Mouse (Mus musculus) stomach, embryonic 16.5 days (tissue): ENCODE results near the gene Csn2. TPM values are rescaled to one million over a fixed set of nuclear protein-coding genes. Genes with fewer than 3 reads are reported as not detected.

Source experiments
- ATAC-seq: fragments of 200-750 bp; cut with Nextera tagmentation; 2 replicates; pipeline ENCODE4 v1.8.0; 2017; ENCODE audit warnings: moderate number of reproducible peaks, moderate TSS enrichment; ENCODE audit not compliant: insufficient read depth, low FRiP score
- H3K27ac ChIP-seq: fragments of 300-500 bp; sonication (generic); 2 replicates; pipeline ENCODE4 v1.5.1; 2014; ENCODE audit warnings: low read length
- H3K27me3 ChIP-seq: fragments of 300-500 bp; sonication (generic); 2 replicates; pipeline ENCODE4 v1.6.1; 2014; ENCODE audit warnings: low read length, control low read depth, mixed read lengths; ENCODE audit not compliant: control insufficient read depth, insufficient read depth
- H3K36me3 ChIP-seq: fragments of 300-500 bp; sonication (generic); 2 replicates; pipeline ENCODE4 v1.6.1; 2014; ENCODE audit warnings: low read length; ENCODE audit not compliant: control insufficient read depth, insufficient read depth
- H3K4me1 ChIP-seq: fragments of 300-500 bp; sonication (generic); 2 replicates; pipeline ENCODE4 v1.6.1; 2014; ENCODE audit warnings: low read length, control low read depth, mixed read lengths; ENCODE audit not compliant: control insufficient read depth, insufficient read depth
- H3K4me2 ChIP-seq: fragments of 300-500 bp; sonication (generic); 2 replicates; pipeline ENCODE4 v1.6.1; 2014; ENCODE audit warnings: low read depth, low read length, mixed read lengths
- H3K4me3 ChIP-seq: fragments of 300-500 bp; sonication (generic); replicated peaks from 2 replicates; pipeline ENCODE4 v1.5.1; 2014; ENCODE audit warnings: mild to moderate bottlenecking, low read length
- H3K9ac ChIP-seq: fragments of 300-500 bp; sonication (generic); 2 replicates; pipeline ENCODE4 v1.6.1; 2014; ENCODE audit warnings: low read length
- H3K9me3 ChIP-seq: fragments of 300-500 bp; sonication (generic); replicated peaks from 2 replicates; pipeline ENCODE4 v1.6.1; 2016; ENCODE audit warnings: low read length, control low read depth; ENCODE audit not compliant: control insufficient read depth
- WGBS: fragments of 180-500 bp; shearing (Covaris S2); extraction: QIAGEN DNeasy Blood & Tissue Kit; methylation state at CpG from one replicate; pipeline ENCODE4 v1.1.7; 2014; 5-methylcytosine and 5-hydroxymethylcytosine counted together
- polyA plus RNA-seq: library from polyadenylated mRNA; unstranded; fragments of >200 nt; fragmentation: Nextera tagmentation; extraction: Ambion mirVana; gene quantifications from 2 replicates; pipeline ENCODE4 v1.2.1, GENCODE M21; 2015

Gene Csn2
- not detected in 2 replicates for polyA plus RNA-seq

DNA sequence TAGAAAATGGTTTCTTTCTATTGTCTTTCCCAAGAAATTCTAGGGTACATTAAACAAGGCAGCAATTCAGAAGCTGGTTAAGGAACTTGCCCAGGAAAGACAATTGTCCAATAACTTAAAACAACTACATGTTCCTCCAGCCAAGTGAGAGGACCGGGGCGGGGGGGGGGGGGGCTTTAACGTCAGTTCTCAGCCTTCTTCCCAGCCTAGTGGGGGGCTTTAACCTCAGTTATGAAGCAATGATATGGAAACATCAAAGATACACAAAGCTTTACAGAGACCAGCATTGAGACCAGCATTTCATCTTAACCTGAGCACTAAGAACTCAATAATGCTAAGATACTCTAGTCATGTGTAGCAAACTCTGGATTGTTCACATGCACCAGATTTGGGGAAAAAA lies at the start of gene Csn2:
Gene Csn2, minus strand, starts transcription at position 101 of the 400 bp plus-strand sequence.
- H3K9ac ChIP-seq: no peak within 1 kb of the TSS
- 70% methylated on average over 3 of the region's 3 CpGs for WGBS
- no peaks in the 10 kb centered on the region for H3K36me3 ChIP-seq
- no peak for ATAC-seq
- H3K27me3 ChIP-seq: no peaks in the 10 kb centered on the region
- H3K27ac ChIP-seq: no peak within 1 kb of the TSS
- no peaks in the 10 kb centered on the region for H3K4me1 ChIP-seq
- H3K4me3 ChIP-seq: no peak within 1 kb of the TSS
- no peaks in the 10 kb centered on the region for H3K9me3 ChIP-seq
- no peak within 1 kb of the TSS for H3K4me2 ChIP-seq

GRCm38 (mm10) chr5:87734821-87735220 lies 35.4 kb upstream of the Csn2 start:
- no peak for ATAC-seq
- Histone ChIP-seq H3K9ac (no peak overlapping the region), H3K27ac (no peak overlapping the region), H3K36me3 (no peaks in the 10 kb centered on the region), H3K4me2 (no peak overlapping the region), H3K27me3 (no peaks in the 10 kb centered on the region), H3K4me1 (no peaks in the 10 kb centered on the region), H3K9me3 (no peaks in the 10 kb centered on the region), H3K4me3 (no peak overlapping the region)

DNA sequence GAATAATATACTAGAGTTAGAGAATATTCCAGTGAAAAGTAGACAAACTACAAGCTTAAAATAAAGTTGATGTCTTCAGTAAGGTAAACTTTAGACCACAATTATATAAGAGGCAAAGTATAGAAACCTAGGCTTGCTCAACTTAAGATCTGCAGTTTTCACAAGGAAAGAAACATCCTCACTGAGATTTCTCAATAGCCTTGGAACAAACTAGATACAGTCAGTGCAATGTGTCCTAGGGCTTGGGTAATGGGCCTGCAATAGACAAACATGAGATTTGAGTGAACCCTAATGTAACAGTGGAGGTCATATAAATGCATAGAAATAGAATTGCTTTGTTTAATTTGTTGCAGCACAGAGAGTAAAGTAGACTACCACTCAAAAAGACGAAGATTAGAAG lies 6.5 kb upstream of the Csn2 start:
- H3K27ac ChIP-seq: no peak overlapping the region
- no peaks in the 10 kb centered on the region for H3K9me3 ChIP-seq
- no peak overlapping the region for H3K9ac ChIP-seq
- H3K36me3 ChIP-seq: no peaks in the 10 kb centered on the region
- H3K4me2 ChIP-seq: no peak overlapping the region
- H3K4me3 ChIP-seq: no peak overlapping the region
- ATAC-seq: no peak
- 69% methylated on average over 1 of the region's 1 CpGs for WGBS
- H3K27me3 ChIP-seq: no peaks in the 10 kb centered on the region
- no peaks in the 10 kb centered on the region for H3K4me1 ChIP-seq

GRCm38 (mm10) chr5:87665908-87666307 lies 33.5 kb downstream of the Csn2 start, which contains the start of gene Csn1s1:
Gene Csn1s1 (plus strand): TSS chr5:87666208.
- ATAC-seq: no peak
- Histone ChIP-seq H3K4me3 (no peak within 1 kb of the TSS), H3K9me3 (no peaks in the 10 kb centered on the region)

GRCm38 (mm10) chr5:87642787-87643186 lies 56.6 kb downstream of the Csn2 start:
- H3K9me3 ChIP-seq: no peaks in the 10 kb centered on the region
- no peaks in the 10 kb centered on the region for H3K27me3 ChIP-seq
- H3K27ac ChIP-seq: no peak overlapping the region
- no peaks in the 10 kb centered on the region for H3K4me1 ChIP-seq
- H3K4me2 ChIP-seq: no peak overlapping the region
- ATAC-seq: no peak
- H3K4me3 ChIP-seq: no peak overlapping the region
- H3K36me3 ChIP-seq: no peaks in the 10 kb centered on the region
- H3K9ac ChIP-seq: no peak overlapping the region

More at GRCm38 (mm10) chr5:87665908-87666307, 33.5 kb downstream of the Csn2 start, which contains the start of gene Csn1s1:
- Histone ChIP-seq H3K4me2 (no peak within 1 kb of the TSS), H3K4me1 (no peaks in the 10 kb centered on the region), H3K36me3 (no peaks in the 10 kb centered on the region), H3K27ac (no peak within 1 kb of the TSS), H3K9ac (no peak within 1 kb of the TSS), H3K27me3 (no peaks in the 10 kb centered on the region)

Other genes starting within 250 kb of the Csn2 start
- not detected in 2 replicates for gene Ugt2a2, start 217.4 kb downstream of the Csn2 start, polyA plus RNA-seq
- not detected in 2 replicates for gene Gm43638, start 212.8 kb downstream of the Csn2 start, polyA plus RNA-seq
- not detected in 2 replicates for gene Ugt2a1, start 208.8 kb downstream of the Csn2 start, polyA plus RNA-seq
- gene Sult1b1, start 161.4 kb downstream of the Csn2 start, polyA plus RNA-seq: 26.6 and 32.3 TPM in 2 replicates
- 39.8 and 40.5 TPM in 2 replicates for gene Sult1d1, start 130.6 kb downstream of the Csn2 start, polyA plus RNA-seq
- 0.10 TPM in 1 of 2 replicates, not detected in the other for gene Sult1e1, start 108.0 kb downstream of the Csn2 start, polyA plus RNA-seq
- gene Csn1s1, start 33.4 kb downstream of the Csn2 start, polyA plus RNA-seq: not detected in 2 replicates
- not detected in 2 replicates for gene Csn1s2a, start 74.9 kb upstream of the Csn2 start, polyA plus RNA-seq
- not detected in 2 replicates for gene Csn1s2b, start 108.5 kb upstream of the Csn2 start, polyA plus RNA-seq
- not detected in 2 replicates for gene Prr27, start 126.1 kb upstream of the Csn2 start, polyA plus RNA-seq
- gene Odam, start 185.4 kb upstream of the Csn2 start, polyA plus RNA-seq: not detected in 2 replicates
- not detected in 2 replicates for gene Csn3, start 225.9 kb upstream of the Csn2 start, polyA plus RNA-seq